Mouse (Mus musculus) subcutaneous adipose tissue, adult 2 months (tissue): ENCODE measurements around the gene Gm10985. TPM values are rescaled to one million over a fixed set of nuclear protein-coding genes. Genes with fewer than 3 reads are reported as not detected.

Source experiments
- polyA plus RNA-seq: library from polyadenylated mRNA; depleted of rRNA; stranded (reverse); fragments of >200 nt; gene quantifications from 2 replicates; pipeline ENCODE4 v1.2.3, GENCODE M21; 2012; ENCODE audit warnings: low replicate concordance; rRNA removed

Gene Gm10985
- not detected in 2 replicates for polyA plus RNA-seq

DNA sequence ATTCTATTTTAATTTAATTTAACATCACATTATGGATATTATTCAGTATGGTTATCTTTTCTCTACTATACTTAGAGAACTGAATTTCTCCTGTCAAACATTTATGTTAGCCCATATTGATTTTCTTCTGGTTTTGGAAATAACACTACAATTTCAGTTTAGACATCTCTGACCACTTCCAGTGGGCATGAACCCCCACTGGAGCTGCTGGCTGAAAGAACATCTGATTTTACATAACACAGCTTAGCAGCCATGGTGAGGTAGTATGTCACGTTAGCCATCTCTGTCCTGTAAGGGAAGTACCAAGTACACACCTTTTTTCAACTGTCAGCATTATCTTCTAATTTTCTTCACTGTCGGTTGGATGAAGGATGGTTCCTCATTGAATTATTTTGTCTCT, at the start of gene Gm10985:
TSS of gene Gm10985 (plus strand) at position 301 of the 400 bp plus-strand sequence.

DNA sequence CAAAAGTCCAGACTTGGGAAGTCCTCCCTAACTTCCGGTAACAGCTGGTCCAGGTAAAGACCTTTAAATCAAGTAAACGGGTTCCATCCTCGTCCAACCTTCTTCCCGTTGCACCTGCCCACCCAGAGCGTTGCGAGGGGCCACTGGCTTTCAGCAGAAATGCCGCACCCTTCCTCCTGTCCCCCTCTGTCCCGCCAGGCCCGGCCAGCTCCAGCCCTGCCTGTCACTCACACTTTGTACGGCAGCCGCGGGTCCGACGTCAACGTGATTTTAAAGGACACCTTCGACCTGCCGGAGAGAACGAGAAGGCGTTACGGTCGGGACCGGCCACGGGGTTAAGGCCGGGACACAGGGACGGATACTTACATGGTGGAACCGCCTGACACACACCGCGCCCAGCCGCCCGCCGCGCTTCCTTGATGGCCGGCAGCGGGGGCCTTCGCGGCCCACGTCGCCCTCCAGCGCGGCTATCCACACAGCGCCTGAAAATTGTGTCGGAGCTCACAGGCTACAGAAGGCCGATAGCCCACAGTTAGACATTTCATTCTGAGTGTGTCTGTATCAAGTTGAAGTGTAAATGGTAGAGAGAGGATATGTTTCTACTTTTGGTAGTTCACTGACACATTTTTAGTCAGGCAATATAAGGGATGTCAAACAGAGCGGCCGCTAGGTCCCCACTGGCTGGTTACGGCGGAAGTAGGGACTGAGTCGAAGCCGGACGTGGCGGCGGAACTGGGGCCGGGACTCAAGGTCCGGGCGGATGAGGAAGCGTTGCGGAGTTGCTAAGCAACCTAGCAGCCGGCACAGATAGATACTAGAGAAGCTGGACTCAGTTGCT, 18.7 kb downstream of the Gm10985 start, which contains the start of gene Ufm1:
TSS of gene Ufm1 (minus strand) at position 448 of the 838 bp plus-strand sequence.

Other genes with a start within 250 kb of the Gm10985 start
- 0.24 and 7.5 TPM in 2 replicates for gene Frem2, start 187.7 kb upstream of the Gm10985 start, polyA plus RNA-seq
- gene Ufm1, start 18.7 kb downstream of the Gm10985 start, polyA plus RNA-seq, result 21.4 and 29.6 TPM in 2 replicates